Mouse (Mus musculus) hematopoietic stem cell, adult 5-6 weeks (primary cell): ENCODE measurements around the gene Mafg. TPM values are rescaled to one million over a fixed set of nuclear protein-coding genes. Genes with fewer than 3 reads are reported as not detected.
"Not testable (repeated sequence)": the region's sequence is repeated elsewhere in the genome, so short reads cannot be mapped to it uniquely, and the experiment has no call there.

Source experiments
- ATAC-seq, 2 experiments: fragments of 125-278 bp in 1 of 2; replicated peaks in 1 of 2; 2 replicates each; pipeline ENCODE4 v1.8.0; 2016 to 2017; ENCODE audit warnings: inconsistent platforms in 2 of 2, mild to moderate bottlenecking in 2 of 2, moderate number of reproducible peaks in 2 of 2, low read depth in 1 of 2, moderate TSS enrichment in 1 of 2; ENCODE audit not compliant: low FRiP score in 2 of 2, poor library complexity in 2 of 2, severe bottlenecking in 2 of 2, insufficient read depth in 1 of 2, low TSS enrichment in 1 of 2
- total RNA-seq: library from RNA; stranded (forward); fragments of 172-1452, 232-1000 nt; gene quantifications from 2 replicates; pipeline ENCODE4 v1.2.3, GENCODE M21; 2017

The Mafg gene
- total RNA-seq = 18.1 and 33.2 TPM in 2 replicates

DNA sequence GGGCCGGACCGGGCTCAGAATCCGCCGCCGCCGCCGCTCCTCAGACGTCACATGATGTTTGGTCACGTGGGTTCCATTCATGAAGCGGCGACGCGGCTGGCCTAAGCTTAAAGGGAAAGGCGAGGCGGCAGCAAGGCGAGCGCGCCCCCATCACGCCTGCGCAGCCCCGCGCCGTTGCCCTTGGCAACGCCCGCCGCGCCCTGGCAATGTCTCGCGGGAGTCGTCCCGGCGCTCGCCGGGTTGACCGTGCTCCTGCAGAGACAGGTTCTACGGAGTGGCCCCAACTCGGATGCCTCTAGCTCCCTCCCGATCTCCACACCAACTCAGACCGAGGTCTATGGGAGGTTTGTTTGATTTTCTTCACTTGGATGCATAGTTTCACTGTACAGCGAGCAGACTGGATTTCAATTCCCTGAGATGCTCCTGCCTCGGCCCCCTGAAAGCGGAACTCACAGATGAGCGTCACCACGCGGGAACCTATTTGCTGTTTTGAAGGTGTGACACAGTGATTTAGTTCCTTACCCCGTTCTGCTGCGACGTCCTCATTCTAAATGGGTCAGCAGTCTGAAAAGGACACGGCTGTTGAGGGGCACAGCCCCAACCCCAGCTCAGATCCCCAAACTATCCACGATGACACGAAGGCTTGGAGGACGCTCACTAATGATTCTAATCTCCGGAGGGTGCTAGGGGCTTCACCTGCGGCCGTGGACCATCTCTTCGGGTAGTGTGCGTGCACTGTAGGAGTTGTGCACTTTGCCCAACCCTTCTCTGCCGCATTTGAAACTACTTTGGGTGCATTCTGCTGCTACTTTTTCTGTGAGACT, at the start of gene Mafg:
TSS of gene Mafg (minus strand) at position 81 of the 824 bp plus-strand sequence.
- ATAC-seq = peak; percentile 22 to 41; a peak in 3 of 4 replicates

- ATAC-seq = no peak
Measured at GRCm38 (mm10) chr11:120682683-120683082, 49.3 kb upstream of the Mafg start.

DNA sequence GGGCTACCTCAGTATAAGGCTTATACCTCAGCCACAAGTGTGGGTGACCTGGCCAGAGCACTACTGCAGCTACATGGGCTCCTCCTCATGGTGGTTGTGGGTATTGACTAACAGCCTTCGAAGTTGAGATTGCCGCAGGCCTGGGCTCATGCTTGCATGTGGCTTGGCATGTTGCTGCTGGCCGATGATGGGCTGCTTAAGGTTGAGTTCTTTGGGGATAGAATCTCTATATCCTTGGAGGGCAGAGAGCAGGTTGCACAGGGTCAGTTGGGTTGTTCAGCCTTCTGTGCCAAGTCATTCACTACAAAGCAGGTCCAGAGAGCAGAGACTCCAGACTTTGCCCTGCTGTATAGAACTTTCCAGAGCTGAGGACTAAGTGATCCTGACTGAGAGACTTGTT, 46.5 kb upstream of the Mafg start:
- peak; percentile 49 to 76; a peak in 2 of 4 replicates for ATAC-seq

GRCm38 (mm10) chr11:120676951-120677350, 43.6 kb upstream of the Mafg start:
- ATAC-seq = no peak

DNA sequence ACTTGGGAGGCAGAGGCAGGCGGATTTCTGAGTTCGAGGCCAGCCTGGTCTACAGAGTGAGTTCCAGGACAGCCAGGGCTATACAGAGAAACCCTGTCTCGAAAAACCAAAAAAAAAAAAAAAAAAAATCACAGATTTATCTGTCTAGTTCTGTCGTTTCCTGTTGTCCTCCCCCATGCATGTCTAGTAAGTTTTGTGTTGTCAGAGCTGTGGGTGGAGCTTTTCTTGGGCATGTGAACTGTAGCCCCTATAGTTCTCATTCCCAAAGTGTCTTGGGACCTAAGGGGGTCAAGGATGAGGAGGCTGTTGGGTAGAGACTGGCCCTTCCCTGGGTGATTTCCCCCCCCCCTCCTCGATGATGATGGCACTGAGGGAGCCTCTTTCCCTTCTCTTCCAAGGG, 42.5 kb upstream of the Mafg start:
- not testable (repeated sequence) for ATAC-seq

DNA sequence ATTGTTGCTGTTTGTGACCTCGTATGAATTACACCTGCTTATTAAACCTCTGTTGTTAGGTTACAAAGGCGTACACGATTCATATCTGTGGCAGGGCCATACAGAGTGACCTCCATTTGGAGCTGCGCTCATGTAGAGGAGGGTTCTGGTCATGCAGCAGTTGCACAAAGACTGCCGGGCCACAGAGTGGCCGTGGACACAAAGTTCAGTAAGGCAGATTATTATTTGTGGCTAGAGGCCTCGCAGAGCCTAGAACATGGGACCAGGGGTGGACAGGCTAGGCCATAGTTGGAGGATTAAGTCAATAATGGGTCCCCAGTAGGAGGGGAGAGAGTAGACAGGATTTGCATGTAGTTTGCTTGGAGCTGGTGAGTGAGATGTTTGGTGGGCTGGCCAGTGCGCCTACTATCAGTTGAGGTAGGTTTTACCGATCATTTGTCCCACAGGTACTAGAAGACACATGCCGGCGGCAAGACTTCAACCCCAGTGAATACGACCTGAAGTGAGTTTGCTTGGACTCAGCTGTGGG, 40.3 kb upstream of the Mafg start:
- ATAC-seq = peak in 1 of 2 experiments; percentile 5; a peak in 2 of 4 replicates

GRCm38 (mm10) chr11:120672687-120673593, 39.5 kb upstream of the Mafg start, which contains the start of gene Aspscr1:
Gene Aspscr1, plus strand, starts transcription at chr11:120672973.
- peak; percentile 86 to 90 for ATAC-seq

GRCm38 (mm10) chr11:120666617-120667016, 33.2 kb upstream of the Mafg start:
- ATAC-seq = no peak

GRCm38 (mm10) chr11:120665406-120665805, 32.0 kb upstream of the Mafg start:
- ATAC-seq = no peak

DNA sequence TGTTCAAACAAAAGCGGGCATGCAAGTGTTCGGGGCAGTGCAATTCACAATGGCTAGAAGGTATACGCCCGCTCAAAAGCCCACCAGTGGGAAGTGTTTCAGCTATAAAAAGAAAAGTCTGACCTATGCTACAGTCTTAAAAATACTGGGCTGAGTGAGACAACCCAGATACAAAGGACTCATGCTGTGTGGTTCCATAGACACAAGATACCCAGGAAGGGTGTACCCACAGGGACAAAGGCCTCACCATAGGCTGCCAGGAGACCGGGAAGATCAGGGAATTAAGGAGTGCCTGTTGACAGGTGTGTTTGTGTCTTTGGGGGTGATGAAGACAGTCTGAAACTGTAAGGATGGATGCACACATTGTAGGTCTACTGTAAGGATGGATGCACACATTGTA, 30.3 kb upstream of the Mafg start:
- ATAC-seq = no peak

DNA sequence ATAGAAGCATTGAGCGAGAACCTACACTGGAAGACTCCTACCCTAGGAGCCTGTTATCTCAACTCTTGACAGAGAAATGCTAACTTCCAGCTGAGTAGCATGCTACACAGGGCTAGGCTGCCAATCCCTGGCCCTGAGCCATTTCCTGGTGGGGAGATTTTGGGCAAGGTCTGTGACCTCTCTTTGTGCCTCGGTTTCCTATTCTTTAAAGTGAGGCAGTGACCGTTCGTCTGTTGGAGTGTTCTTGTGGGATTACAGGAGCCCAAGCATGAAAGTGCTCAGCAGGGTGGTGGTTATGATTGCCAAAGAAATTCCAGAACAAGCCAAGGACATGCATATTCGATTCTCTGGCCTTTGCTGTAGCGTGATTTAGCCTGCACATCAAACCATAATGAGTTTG, 29.4 kb upstream of the Mafg start:
- ATAC-seq = no peak

DNA sequence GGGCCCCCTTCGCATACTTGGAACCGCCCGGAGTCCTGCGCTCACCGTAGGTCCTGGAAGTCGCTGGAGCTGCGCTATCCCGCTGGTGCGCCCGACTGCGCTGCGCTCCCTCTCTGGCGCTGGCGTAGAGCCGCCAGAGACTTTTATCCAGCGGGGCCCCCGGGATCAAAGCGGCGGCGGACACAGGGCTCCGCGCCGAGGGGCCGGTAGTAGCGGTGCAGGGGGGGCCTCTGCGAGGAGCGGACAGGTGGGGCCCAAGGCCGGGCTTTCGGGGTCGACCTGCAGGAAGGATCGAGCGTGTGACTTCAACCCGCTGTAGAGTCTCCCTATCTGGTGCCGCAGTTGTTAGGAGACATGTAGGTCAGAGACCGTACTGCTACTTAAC, 27.7 kb upstream of the Mafg start, which contains the start of gene Notum:
TSS of gene Notum (minus strand) at position 100 of the 385 bp plus-strand sequence.
- no peak for ATAC-seq

DNA sequence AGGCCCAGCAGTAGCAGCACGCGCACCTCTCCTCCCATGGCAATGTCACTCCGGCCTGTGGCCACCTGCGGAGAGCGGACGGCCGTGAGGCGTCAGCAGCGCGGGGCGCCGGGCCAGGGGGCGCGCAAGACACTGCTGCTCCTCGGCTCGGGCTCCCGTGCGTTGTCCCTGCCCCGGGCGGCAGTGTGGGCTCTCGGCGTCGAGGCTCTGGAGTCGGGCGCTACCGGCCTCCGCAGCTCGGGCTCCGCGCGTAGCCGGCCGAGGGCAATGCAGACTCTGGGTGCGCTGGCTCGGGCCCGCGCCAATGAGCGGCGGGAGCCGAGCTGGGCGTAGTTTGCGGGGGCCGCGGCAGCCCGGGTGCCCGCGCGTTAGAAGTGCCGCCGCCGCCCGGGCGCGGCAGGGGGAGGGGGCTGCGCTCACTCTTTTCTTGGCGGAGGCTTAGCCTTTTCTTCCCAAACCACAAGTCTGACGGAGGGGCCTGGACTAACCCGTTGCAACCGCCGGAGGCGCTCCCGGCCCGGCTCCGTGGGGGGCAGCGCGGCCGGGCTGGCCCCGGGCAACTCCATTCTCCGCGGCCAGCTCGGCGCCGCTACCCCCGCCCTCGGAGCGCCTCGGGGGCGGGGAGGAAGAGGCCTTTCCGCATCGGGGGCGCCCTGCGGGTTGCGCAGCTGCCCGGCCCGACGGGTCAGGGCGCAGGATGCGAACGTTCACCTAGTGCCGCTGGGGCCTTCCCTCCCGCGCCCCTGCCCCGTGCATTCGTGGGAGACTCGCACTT, 27.1 kb upstream of the Mafg start:
- ATAC-seq = no peak

- ATAC-seq = 0 out of 4 replicates have a peak, but pooled peaks of 1 of the 2 experiments have one; percentile 11
Measured at GRCm38 (mm10) chr11:120659509-120660300, 26.3 kb upstream of the Mafg start.

GRCm38 (mm10) chr11:120658876-120659410, 25.5 kb upstream of the Mafg start:
- ATAC-seq = peak; percentile 63 to 70; a peak in 2 of 4 replicates

- ATAC-seq = no peak
Measured at GRCm38 (mm10) chr11:120657301-120657700, 23.9 kb upstream of the Mafg start.
